Mouse (Mus musculus): ENCODE measurements at regions not wholly inside any gene's neighbourhood (a gene's known extent, or its start where the extent isn't known, plus 50 kb on each side); places are given as distances from the start of the nearest gene placed in this dataset. TPM values are rescaled to one million over a fixed set of nuclear protein-coding genes. Genes with fewer than 3 reads are reported as not detected.
A peak's percentile ranks its signal among the peaks of the same experiment; 100 is the strongest.

GRCm38 (mm10) chr11:28648916-28649315, 64.8 kb upstream of the Ccdc85a start:
- 40% methylated on average over 3 of the region's 3 CpGs for WGBS
- no peak for ATAC-seq (ENCODE audit: low FRiP score, low read depth)
- H3K36me3 ChIP-seq: no peaks in the 10 kb centered on the region
- H3K27me3 ChIP-seq: no peaks in the 10 kb centered on the region
- no peak overlapping the region for H3K4me2 ChIP-seq (replicated peaks)
- no peaks in the 10 kb centered on the region for H3K4me1 ChIP-seq
- no peaks in the 10 kb centered on the region for H3K9me3 ChIP-seq
- H3K27ac ChIP-seq: no peak overlapping the region
- no peak overlapping the region for H3K9ac ChIP-seq
- no peak overlapping the region for H3K4me3 ChIP-seq

GRCm38 (mm10) chr11:28639081-28639480, 55.0 kb upstream of the Ccdc85a start:
- Histone ChIP-seq H3K4me1 (no peaks in the 10 kb centered on the region), H3K27ac (no peak overlapping the region), H3K4me2 (replicated peaks) (no peak overlapping the region), H3K27me3 (no peaks in the 10 kb centered on the region), H3K9ac (no peak overlapping the region), H3K36me3 (no peaks in the 10 kb centered on the region), H3K4me3 (no peak overlapping the region), H3K9me3 (no peaks in the 10 kb centered on the region)
- 90% methylated on average over 1 of the region's 1 CpGs for WGBS
- no peak for ATAC-seq (ENCODE audit: low FRiP score, low read depth)

- H3K27ac ChIP-seq: no peak overlapping the region
- WGBS: 26% methylated on average over 3 of the region's 3 CpGs
- no peak overlapping the region for H3K4me3 ChIP-seq
- no peaks in the 10 kb centered on the region for H3K9me3 ChIP-seq
- no peak for ATAC-seq (ENCODE audit: low FRiP score, low read depth)
- H3K4me1 ChIP-seq: no peaks in the 10 kb centered on the region
- H3K27me3 ChIP-seq: no peaks in the 10 kb centered on the region
- H3K36me3 ChIP-seq: no peaks in the 10 kb centered on the region
- no peak overlapping the region for H3K9ac ChIP-seq
- H3K4me2 ChIP-seq (replicated peaks): no peak overlapping the region
These were observed 52.6 kb upstream of the Ccdc85a start for GRCm38 (mm10) chr11:28636752-28637151.

MicroRNAs in the stretch of these regions (microRNA counts, 519-probe panel; counts per million panel counts)
- microRNA mmu-miR-216a (1,211 counts per million, percentile 11 among the panel's probes with 10 or more counts), microRNA mmu-miR-216b (not detected), microRNA mmu-miR-217 (not detected)

Small RNA genes lying in the stretch of these regions (microRNA-seq; reads per million reads assigned to microRNA genes)
- gene Mir216a: not detected
- gene Mir216b: not detected
- gene Mir216c: not detected
- 6.3 reads per million, percentile 21 among the genes with 10 or more reads in this experiment for gene Mir217
